Mouse (Mus musculus): ENCODE results near the gene Pex5. TPM values are rescaled to one million over a fixed set of nuclear protein-coding genes. Genes with fewer than 3 reads are reported as not detected.
"Not testable (repeated sequence)": the region's sequence is repeated elsewhere in the genome, so short reads cannot be mapped to it uniquely, and the experiment has no call there.

The Pex5 gene
- total and polyA plus RNA-seq, 2 experiments from 2014 or later, result 49.0 to 74.4 TPM

- no peak for ATAC-seq
- Histone ChIP-seq H3K9ac (replicated peaks; ENCODE audit: low read length) (no peak overlapping the region), H3K27me3 (ENCODE audit: insufficient read depth, low read length) (no peaks in the 10 kb centered on the region), H3K4me1 (ENCODE audit: insufficient read depth, low read length) (no peaks in the 10 kb centered on the region), H3K4me3 (ENCODE audit: low read length) (no peak overlapping the region), H3K9me3 (ENCODE audit: low read length) (no peaks in the 10 kb centered on the region), H3K4me2 (ENCODE audit: low read depth, low read length) (no peak overlapping the region), H3K36me3 (ENCODE audit: insufficient read depth, low read length) (peaks cover 62% of the 10 kb centered on the region), H3K27ac (no peak overlapping the region)
- no peak for DNase-seq (ENCODE audit: low spot score)
- 94% methylated on average over 10 of the region's 10 CpGs for WGBS
- no peak for TF ChIP-seq CTCF (IDR thresholded peaks at IDR 0.05; ENCODE audit: low read depth)
These were observed 8.5 kb downstream of the Pex5 start for GRCm38 (mm10) chr6:124406326-124406725.

- no peak for ATAC-seq
- no peak for TF ChIP-seq CTCF (IDR thresholded peaks at IDR 0.05; ENCODE audit: low read depth)
- no peaks in the 10 kb centered on the region for H3K27me3 ChIP-seq (ENCODE audit: insufficient read depth, low read length)
- H3K4me3 ChIP-seq (ENCODE audit: low read length), result no peak overlapping the region
- H3K9me3 ChIP-seq (ENCODE audit: low read length), result no peaks in the 10 kb centered on the region
- DNase-seq (ENCODE audit: low spot score), result no peak
- 95% methylated on average over 6 of the region's 6 CpGs for WGBS
- peaks cover 79% of the 10 kb centered on the region for H3K36me3 ChIP-seq (ENCODE audit: insufficient read depth, low read length)
- H3K4me1 ChIP-seq (ENCODE audit: insufficient read depth, low read length), result no peaks in the 10 kb centered on the region
- H3K4me2 ChIP-seq (ENCODE audit: low read depth, low read length), result no peak overlapping the region
- no peak overlapping the region for H3K9ac ChIP-seq (replicated peaks; ENCODE audit: low read length)
- no peak overlapping the region for H3K27ac ChIP-seq
These were observed 15.1 kb downstream of the Pex5 start for GRCm38 (mm10) chr6:124399738-124400137.

GRCm38 (mm10) chr6:124394991-124395390, 19.9 kb downstream of the Pex5 start:
- H3K4me2 ChIP-seq (ENCODE audit: low read depth, low read length); H3K4me3 ChIP-seq (ENCODE audit: low read length); ATAC-seq; H3K9me3 ChIP-seq (ENCODE audit: low read length); DNase-seq (ENCODE audit: low spot score); H3K4me1 ChIP-seq (ENCODE audit: insufficient read depth, low read length); H3K27ac ChIP-seq; H3K9ac ChIP-seq (replicated peaks; ENCODE audit: low read length); H3K27me3 ChIP-seq (ENCODE audit: insufficient read depth, low read length): not testable (repeated sequence)
- peaks cover 38% of the 10 kb centered on the region for H3K36me3 ChIP-seq (ENCODE audit: insufficient read depth, low read length)
- 94% methylated on average over 3 of the region's 3 CpGs for WGBS

- Histone ChIP-seq H3K27me3 (ENCODE audit: insufficient read depth, low read length) (no peaks in the 10 kb centered on the region), H3K4me1 (ENCODE audit: insufficient read depth, low read length) (no peaks in the 10 kb centered on the region), H3K4me3 (ENCODE audit: low read length) (no peak overlapping the region), H3K36me3 (ENCODE audit: insufficient read depth, low read length) (no peaks in the 10 kb centered on the region), H3K4me2 (ENCODE audit: low read depth, low read length) (no peak overlapping the region), H3K27ac (no peak overlapping the region), H3K9ac (replicated peaks; ENCODE audit: low read length) (no peak overlapping the region), H3K9me3 (ENCODE audit: low read length) (no peaks in the 10 kb centered on the region)
- peak; percentile 45 for TF ChIP-seq CTCF (IDR thresholded peaks at IDR 0.05; ENCODE audit: low read depth)
- 46% methylated on average over 5 of the region's 5 CpGs for WGBS
- DNase-seq (ENCODE audit: low spot score) (peak; percentile 23), ATAC-seq (0 out of 2 replicates have a peak, but pooled peaks have one; percentile 29)
These were observed 34.7 kb downstream of the Pex5 start for GRCm38 (mm10) chr6:124380142-124380541.

GRCm38 (mm10) chr6:124379331-124379730, 35.5 kb downstream of the Pex5 start:
- no peaks in the 10 kb centered on the region for H3K27me3 ChIP-seq (ENCODE audit: insufficient read depth, low read length)
- DNase-seq (ENCODE audit: low spot score), result peak; percentile 83
- H3K4me2 ChIP-seq (ENCODE audit: low read depth, low read length), result no peak overlapping the region
- TF ChIP-seq CTCF (IDR thresholded peaks at IDR 0.05; ENCODE audit: low read depth), result peak; percentile 79
- H3K9me3 ChIP-seq (ENCODE audit: low read length), result no peaks in the 10 kb centered on the region
- WGBS, result 35% methylated on average over 10 of the region's 10 CpGs
- no peak overlapping the region for H3K4me3 ChIP-seq (ENCODE audit: low read length)
- H3K9ac ChIP-seq (replicated peaks; ENCODE audit: low read length), result no peak overlapping the region
- no peaks in the 10 kb centered on the region for H3K4me1 ChIP-seq (ENCODE audit: insufficient read depth, low read length)
- peak; percentile 66 for ATAC-seq
- no peaks in the 10 kb centered on the region for H3K36me3 ChIP-seq (ENCODE audit: insufficient read depth, low read length)
- H3K27ac ChIP-seq, result no peak overlapping the region

GRCm38 (mm10) chr6:124377494-124378255, 37.2 kb downstream of the Pex5 start:
- DNase-seq (ENCODE audit: low spot score) (no peak), ATAC-seq (no peak)
- Histone ChIP-seq H3K9ac (replicated peaks; ENCODE audit: low read length) (no peak overlapping the region), H3K27me3 (ENCODE audit: insufficient read depth, low read length) (no peaks in the 10 kb centered on the region), H3K27ac (no peak overlapping the region), H3K4me2 (ENCODE audit: low read depth, low read length) (no peak overlapping the region), H3K36me3 (ENCODE audit: insufficient read depth, low read length) (no peaks in the 10 kb centered on the region), H3K4me1 (ENCODE audit: insufficient read depth, low read length) (no peaks in the 10 kb centered on the region), H3K9me3 (ENCODE audit: low read length) (no peaks in the 10 kb centered on the region), H3K4me3 (ENCODE audit: low read length) (no peak overlapping the region)
- TF ChIP-seq CTCF (IDR thresholded peaks at IDR 0.05; ENCODE audit: low read depth), result no peak
- 62% methylated on average over 4 of the region's 4 CpGs for WGBS

GRCm38 (mm10) chr6:124376311-124376710, 38.6 kb downstream of the Pex5 start:
- Histone ChIP-seq H3K4me2 (ENCODE audit: low read depth, low read length) (no peak overlapping the region), H3K27ac (no peak overlapping the region), H3K36me3 (ENCODE audit: insufficient read depth, low read length) (no peaks in the 10 kb centered on the region), H3K4me3 (ENCODE audit: low read length) (no peak overlapping the region), H3K9ac (replicated peaks; ENCODE audit: low read length) (no peak overlapping the region), H3K4me1 (ENCODE audit: insufficient read depth, low read length) (no peaks in the 10 kb centered on the region), H3K9me3 (ENCODE audit: low read length) (no peaks in the 10 kb centered on the region), H3K27me3 (ENCODE audit: insufficient read depth, low read length) (no peaks in the 10 kb centered on the region)
- ATAC-seq (no peak), DNase-seq (ENCODE audit: low spot score) (no peak)
- 90% methylated on average over 5 of the region's 5 CpGs for WGBS
- TF ChIP-seq CTCF (IDR thresholded peaks at IDR 0.05; ENCODE audit: low read depth), result no peak

Data from hindbrain, postnatal 0 days (tissue).